Mouse (Mus musculus) 3T3-L1 (cell line): Measurements from ENCODE around the gene Nuak2.

Experiments used
- DNase-seq: peaks from one replicate; pipeline ENCODE4 v3.0.0-alpha.2; 2015; ENCODE audit warnings: low read depth, low spot score

The Nuak2 gene

DNA sequence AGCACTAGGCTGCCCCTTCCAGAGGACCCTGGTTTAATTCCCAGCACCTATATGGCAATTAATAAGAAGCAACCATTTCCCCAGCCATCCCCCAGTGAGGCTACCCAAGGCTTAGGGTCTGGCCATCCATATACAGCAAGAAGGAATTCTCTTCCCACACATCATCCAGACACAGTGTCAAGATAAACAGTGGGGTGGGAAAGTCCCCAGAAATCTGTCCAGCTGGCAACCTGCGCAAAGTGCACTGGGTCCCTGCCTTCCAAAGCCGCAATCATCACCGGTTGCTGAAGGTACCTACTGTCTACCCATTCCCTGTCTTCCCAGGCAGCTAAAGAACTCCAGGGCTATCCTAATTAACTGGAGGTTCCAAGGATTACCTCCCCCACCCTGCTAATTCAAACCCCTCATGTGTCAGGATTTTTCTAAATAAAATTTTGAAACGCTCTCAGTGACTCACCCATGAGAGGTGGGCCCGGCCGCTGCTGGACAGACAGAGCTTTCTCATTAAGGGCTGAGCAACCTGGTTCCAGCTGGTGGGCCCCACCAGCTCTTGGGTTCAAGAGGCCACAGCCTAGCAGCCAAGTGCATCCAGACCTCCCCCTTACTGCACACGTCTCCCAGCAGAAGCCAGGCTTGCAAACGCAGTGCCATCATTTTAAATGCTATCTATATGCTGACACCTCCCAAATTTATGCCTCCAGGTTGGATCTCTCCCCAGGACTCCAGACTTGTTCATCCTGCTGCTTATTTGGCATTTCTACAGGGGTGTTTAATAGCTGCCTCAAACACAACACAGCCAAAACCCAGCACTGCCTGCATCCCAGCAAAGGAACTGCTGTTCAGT is 60.5 kb downstream of the Nuak2 start:
- peak; percentile 65 for DNase-seq

DNA sequence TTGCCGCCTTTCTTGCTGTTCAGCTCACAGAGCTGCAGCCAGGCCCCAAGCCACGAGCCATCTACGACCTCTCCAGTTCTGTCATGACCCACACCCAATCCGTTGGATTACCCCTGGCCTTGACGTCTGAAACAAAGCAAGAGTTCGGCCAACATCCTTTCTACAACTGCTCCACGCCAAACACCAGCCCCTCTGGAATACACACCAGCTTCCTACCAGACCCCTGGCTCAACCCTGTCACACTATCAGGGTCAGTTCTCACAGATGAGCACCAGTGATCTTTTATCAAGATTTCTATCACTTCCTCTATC is 61.1 kb downstream of the Nuak2 start:
- DNase-seq: no peak

DNA sequence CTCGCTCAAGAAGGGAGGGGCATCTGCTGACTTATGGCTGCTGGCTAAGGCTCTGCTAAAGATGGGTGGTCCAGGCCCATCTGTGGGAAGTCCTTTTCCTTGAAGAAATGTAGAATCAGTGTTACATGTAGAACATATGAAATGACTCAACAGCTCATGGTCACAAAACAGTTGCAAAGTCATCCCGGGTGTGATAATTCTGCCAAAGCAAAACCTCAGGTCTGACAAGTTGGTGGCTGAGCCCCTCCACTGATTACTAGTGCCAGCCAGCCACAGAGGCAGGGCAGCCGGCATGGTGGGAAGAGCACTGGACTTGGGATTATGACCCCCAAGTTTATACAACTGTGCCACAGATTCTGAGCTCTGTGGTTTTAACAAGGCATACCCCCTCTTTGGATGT is 61.9 kb downstream of the Nuak2 start:
- DNase-seq: no peak

DNA sequence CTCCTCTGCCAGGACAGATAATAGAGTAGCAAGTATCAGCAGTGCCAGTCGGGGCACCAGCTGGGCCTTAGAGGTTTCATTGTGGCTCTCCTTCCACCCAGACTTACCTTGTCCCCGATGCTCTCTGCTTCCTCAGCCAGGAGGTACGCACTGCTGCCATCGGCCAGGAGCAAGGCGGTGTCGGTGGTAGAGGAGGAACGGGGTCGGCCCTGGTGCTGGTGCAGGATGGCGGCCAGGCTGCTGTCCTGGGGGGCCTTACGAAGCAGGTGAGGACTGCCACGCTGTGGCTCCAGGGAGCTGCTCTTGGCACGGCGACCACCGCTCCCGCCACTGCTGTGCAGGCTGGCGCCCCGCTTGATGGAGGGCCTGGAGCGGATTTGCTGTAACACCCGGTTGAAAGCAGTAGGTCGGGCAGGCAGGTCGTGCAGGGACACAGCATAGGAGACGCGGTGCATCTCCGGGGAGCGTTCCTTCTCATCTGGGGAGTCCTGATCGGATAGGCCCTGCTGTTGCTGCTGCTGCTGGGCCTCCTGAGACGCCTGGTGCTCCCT is 64.7 kb downstream of the Nuak2 start:
- DNase-seq: no peak

DNA sequence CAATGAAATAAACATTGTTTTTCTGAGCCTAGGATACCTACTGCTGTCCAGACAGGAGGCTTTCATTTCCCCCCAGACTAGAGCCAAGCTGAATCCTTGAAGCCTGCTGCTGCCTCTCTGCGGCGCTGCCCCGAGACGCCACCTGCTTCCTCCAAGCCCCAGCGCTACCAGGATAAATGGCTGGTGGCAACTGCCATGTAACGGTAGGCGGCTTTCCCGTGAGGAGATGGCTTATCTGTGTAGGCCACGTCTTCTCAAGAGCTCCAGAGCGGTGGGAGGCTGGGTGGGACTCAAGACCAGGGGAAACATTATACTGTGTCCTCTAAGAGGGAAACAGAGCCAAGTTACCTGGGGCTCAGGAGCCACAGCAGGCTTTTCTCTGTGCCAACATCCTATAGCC is 66.0 kb downstream of the Nuak2 start:
- no peak for DNase-seq
